In genomic region chr2:91114781-91115577, GRCm38 (mm10) we compare ENCODE assay signal across 8 mouse cellular contexts. TPM values are rescaled to one million over a fixed set of nuclear protein-coding genes. Genes with fewer than 3 reads are reported as not detected.
DNase-seq lines count a peak whose midpoint lies in the region; ATAC-seq and TF ChIP-seq lines count a peak whose summit lies in the region.

No protein-coding gene starts in this region.

- H3K4me1 ChIP-seq in ES-E14 (ENCODE audit: control insufficient read depth in 2 of 2, insufficient read depth in 2 of 2, low read length in 2 of 2, poor library complexity in 1 of 2), result peaks cover 0 to 10% of the 10 kb centered on the region in 2 experiments; a peak in 2 of 4 replicates
- peaks cover 20% of the 10 kb centered on the region for H3K4me1 ChIP-seq in hindbrain, embryonic 10.5 days (replicated peaks)
- peaks cover 4% of the 10 kb centered on the region; the same call in 1 of the 2 replicates for H3K4me1 ChIP-seq in lung, embryonic 16.5 days (replicated peaks; ENCODE audit: control insufficient read depth, insufficient read depth, low read length)

- DNase-seq in ES-E14 (ENCODE audit: low read depth, low spot score), result peak; percentile 89
- DNase-seq in cerebellum, adult 18-20 months, result peak; percentile 97 to 100
- DNase-seq in forelimb bud, embryonic 11.5 days (ENCODE audit: low read depth, low spot score), result peak; percentile 94
- peak; percentile 97 for DNase-seq in hindbrain, embryonic 10.5 days (ENCODE audit: low spot score)
- DNase-seq in layer of hippocampus, adult 9-11 months, result peak; percentile 88
- DNase-seq in retina, postnatal 7 days (ENCODE audit: low read depth, low spot score), result peak; percentile 86
- DNase-seq in urinary bladder, adult 18-20 months (ENCODE audit: low spot score in 2 of 2), result peak; percentile 93 to 98

- peak overlapping the region; percentile 79 for H3K9ac ChIP-seq in ES-E14 (ENCODE audit: insufficient read depth, low read depth, low read length, poor library complexity, severe bottlenecking)
- peak overlapping the region; percentile 85 for H3K9ac ChIP-seq in lung, embryonic 16.5 days (ENCODE audit: low read length)

- H3K4me3 ChIP-seq in ES-E14 (ENCODE audit: insufficient read depth in 1 of 2, low read depth in 1 of 2, low read length in 2 of 2, poor library complexity in 1 of 2, severe bottlenecking in 1 of 2), result peak overlapping the region; percentile 53 to 66; a peak in 3 of 4 replicates
- peak overlapping the region; percentile 59 for H3K4me3 ChIP-seq in hindbrain, embryonic 10.5 days
- H3K4me3 ChIP-seq in lung, embryonic 16.5 days (ENCODE audit: low read length), result peak overlapping the region; percentile 57

- 7% methylated on average over 42 of the region's 42 CpGs for WGBS in hindbrain, embryonic 10.5 days
- 6% methylated on average over 42 of the region's 42 CpGs for WGBS in lung, embryonic 16.5 days

- no peaks in the 10 kb centered on the region for H3K36me3 ChIP-seq in ES-E14 (ENCODE audit: control insufficient read depth, insufficient read depth, low read length, poor library complexity, severe bottlenecking)
- no peaks in the 10 kb centered on the region for H3K36me3 ChIP-seq in hindbrain, embryonic 10.5 days
- H3K36me3 ChIP-seq in lung, embryonic 16.5 days (ENCODE audit: control insufficient read depth, insufficient read depth, low read length), result no peaks in the 10 kb centered on the region

- no peaks in the 10 kb centered on the region for H3K9me3 ChIP-seq in ES-E14 (ENCODE audit: control insufficient read depth, insufficient read depth, low read depth, low read length)
- no peaks in the 10 kb centered on the region for H3K9me3 ChIP-seq in hindbrain, embryonic 10.5 days
- no peaks in the 10 kb centered on the region for H3K9me3 ChIP-seq in lung, embryonic 16.5 days (ENCODE audit: control insufficient read depth, low read length)

- H3K27me3 ChIP-seq in hindbrain, embryonic 10.5 days (ENCODE audit: insufficient read depth, poor library complexity, severe bottlenecking), result peaks cover 29% of the 10 kb centered on the region
- no peaks in the 10 kb centered on the region; the same call in 1 of the 2 replicates for H3K27me3 ChIP-seq in lung, embryonic 16.5 days (ENCODE audit: control insufficient read depth, insufficient read depth, low read depth, low read length)

- no peak overlapping the region for H3K27ac ChIP-seq in ES-E14 (ENCODE audit: insufficient read depth, low read depth, low read length, poor library complexity, severe bottlenecking)
- peak overlapping the region; percentile 87 for H3K27ac ChIP-seq in hindbrain, embryonic 10.5 days
- no peak overlapping the region for H3K27ac ChIP-seq in lung, embryonic 16.5 days (ENCODE audit: low read length)

- H3K4me2 ChIP-seq in lung, embryonic 16.5 days (ENCODE audit: low read depth, low read length), result peak overlapping the region; percentile 97

- in situ Hi-C loops in ES-E14 (cut with MboI; ENCODE audit: low sequenced_read_pairs in 2 of 2, unreplicated experiment in 2 of 2), result loop anchor here in 1 of 2 experiments (10.0 to 25.0 kb wide), 2 partner anchors 120 to 372 kb away; partner anchors contain the start of gene Ddb2

- peak; percentile 78 for ATAC-seq in lung, embryonic 16.5 days (ENCODE audit: low read depth)

TF ChIP-seq in ES-E14, 5 proteins besides CTCF, POLR2A, EP300 and RAD21:
- TF ChIP-seq ZC3H11A (IDR thresholded peaks at IDR 0.05; ENCODE audit: borderline replicate concordance, low read depth, low read length), result peak; percentile 99
- TF ChIP-seq HCFC1 (IDR thresholded peaks at IDR 0.05; ENCODE audit: borderline replicate concordance, insufficient read depth, low read length), result peak; percentile 57; the same call in 1 of the 2 replicates
- TF ChIP-seq MAFK (IDR thresholded peaks at IDR 0.05; ENCODE audit: insufficient read depth, low read depth, low read length), result no peak
- TF ChIP-seq CHD2 (IDR thresholded peaks at IDR 0.05; ENCODE audit: low read depth, low read length), result no peak
- peak; percentile 71 for TF ChIP-seq ZNF384 (IDR thresholded peaks at IDR 0.05; ENCODE audit: low read depth, low read length)
TF ChIP-seq in ES-E14: peak in this region for 3.

RNA-seq across cellular contexts. Expression of gene Mybpc3, which starts 3.0 kb away (rescaled TPM):
- total RNA-seq in ES-E14 (2012; rRNA removed), result 0.62 and 0.90 TPM in 2 replicates
- polyA plus RNA-seq in hindbrain, embryonic 10.5 days (2016; fragmentation: Nextera tagmentation; extraction: Ambion mirVana), result 0.32 TPM in 1 of 2 replicates, not detected in the other
- polyA plus RNA-seq in lung, embryonic 16.5 days (2015; fragmentation: Nextera tagmentation; extraction: Ambion mirVana), result 13.0 and 18.0 TPM in 2 replicates

RNA-seq across cellular contexts. Expression of gene Spi1, which starts 32.8 kb away (rescaled TPM):
- 0.31 and 0.32 TPM in 2 replicates for total RNA-seq in ES-E14 (2012; rRNA removed)
- 4.3 TPM in 2 replicates for polyA plus RNA-seq in hindbrain, embryonic 10.5 days (2016; fragmentation: Nextera tagmentation; extraction: Ambion mirVana)
- polyA plus RNA-seq in lung, embryonic 16.5 days (2015; fragmentation: Nextera tagmentation; extraction: Ambion mirVana), result 6.4 and 8.8 TPM in 2 replicates

RNA-seq across cellular contexts. Expression of gene Slc39a13, which starts 44.8 kb away (rescaled TPM):
- total RNA-seq in ES-E14 (2012; rRNA removed), result 18.3 and 20.1 TPM in 2 replicates
- 21.3 and 25.8 TPM in 2 replicates for polyA plus RNA-seq in hindbrain, embryonic 10.5 days (2016; fragmentation: Nextera tagmentation; extraction: Ambion mirVana)
- 39.2 and 44.4 TPM in 2 replicates for polyA plus RNA-seq in lung, embryonic 16.5 days (2015; fragmentation: Nextera tagmentation; extraction: Ambion mirVana)

Comparison
In these comparisons a context has a peak if more than half of its experiments do, and no peak if none do; other contexts are left out.
1. RNA of gene Mybpc3, which starts 3.0 kb away (polyA plus RNA-seq): 13.0 to 18.0 TPM in lung, embryonic 16.5 days; 0.32 TPM in hindbrain, embryonic 10.5 days; every median in the first group is over 10 times any median in the second.
2. Peak in every context shown above with its lines, with median percentiles within 50 percentile points of each other: DNase-seq and H3K4me3 ChIP-seq.